Mouse (Mus musculus) limb, embryonic 12.5 days (tissue): ENCODE results near the gene Pex19. TPM values are rescaled to one million over a fixed set of nuclear protein-coding genes. Genes with fewer than 3 reads are reported as not detected.

ENCODE experiments used
- ATAC-seq: fragments of 200-750 bp; cut with Nextera tagmentation; 2 replicates; pipeline ENCODE4 v1.8.0; 2017; ENCODE audit warnings: low read depth, moderate TSS enrichment; ENCODE audit not compliant: insufficient number of reproducible peaks, insufficient read depth, low FRiP score, low TSS enrichment
- H3K27ac ChIP-seq: fragments of 300-500 bp; sonication (generic); 2 replicates; pipeline ENCODE4 v1.5.1; 2016; ENCODE audit warnings: mild to moderate bottlenecking, moderate library complexity
- H3K27me3 ChIP-seq: fragments of 300-500 bp; sonication (generic); 2 replicates; pipeline ENCODE4 v1.6.1; 2016; ENCODE audit warnings: mild to moderate bottlenecking, moderate library complexity
- H3K36me3 ChIP-seq: fragments of 300-500 bp; sonication (generic); 2 replicates; pipeline ENCODE4 v1.6.1; 2016; ENCODE audit warnings: mild to moderate bottlenecking, moderate library complexity
- H3K4me1 ChIP-seq: fragments of 300-500 bp; sonication (generic); replicated peaks from 2 replicates; pipeline ENCODE4 v1.6.1; 2016
- H3K4me2 ChIP-seq: fragments of 300-500 bp; sonication (generic); 2 replicates; pipeline ENCODE4 v1.6.1; 2016; ENCODE audit warnings: mild to moderate bottlenecking, moderate library complexity
- H3K4me3 ChIP-seq: fragments of 300-500 bp; sonication (generic); replicated peaks from 2 replicates; pipeline ENCODE4 v1.5.1; 2016; ENCODE audit warnings: mild to moderate bottlenecking
- H3K9ac ChIP-seq: fragments of 300-500 bp; sonication (generic); replicated peaks from 2 replicates; pipeline ENCODE4 v1.6.1; 2016; ENCODE audit warnings: mild to moderate bottlenecking, moderate library complexity
- H3K9me3 ChIP-seq: fragments of 300-500 bp; sonication (generic); 2 replicates; pipeline ENCODE4 v1.6.1; 2016; ENCODE audit warnings: mild to moderate bottlenecking, moderate library complexity
- WGBS: fragments of 180-500 bp; shearing (Covaris S2); methylation state at CpG from one replicate; pipeline ENCODE4 v1.1.7; 2016; 5-methylcytosine and 5-hydroxymethylcytosine counted together
- polyA plus RNA-seq: library from polyadenylated mRNA; unstranded; fragments of >200 nt; fragmentation: Nextera tagmentation; extraction: Ambion mirVana; gene quantifications from 2 replicates; pipeline ENCODE4 v1.2.1, GENCODE M21; 2016

Gene Pex19
- polyA plus RNA-seq, 1 experiment from 2014 or later, result 173 TPM

DNA sequence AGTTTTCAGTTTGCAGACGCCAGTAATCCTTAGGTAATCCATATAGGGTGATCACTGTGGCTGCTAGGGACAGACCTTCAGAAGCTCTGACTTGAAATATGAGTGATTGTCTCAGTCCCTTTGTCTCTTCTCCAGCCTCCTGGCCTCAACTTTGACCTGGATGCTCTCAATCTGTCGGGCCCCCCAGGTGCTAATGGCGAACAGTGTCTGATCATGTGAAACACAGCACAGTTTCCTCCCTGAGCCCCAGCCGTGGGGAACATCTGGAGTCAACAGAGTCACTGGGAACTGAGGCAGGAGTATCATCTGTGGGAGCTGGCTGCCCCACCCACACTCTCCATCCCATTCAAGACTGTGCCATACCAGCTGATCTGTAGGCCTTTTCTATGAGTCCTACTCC is 7.5 kb downstream of the Pex19 start:
- Histone ChIP-seq H3K4me1 (0 out of 2 replicates have a peak, but pooled peaks cover 3% of the 10 kb centered on the region), H3K9me3 (no peaks in the 10 kb centered on the region), H3K36me3 (peaks cover 70% of the 10 kb centered on the region), H3K4me2 (no peak overlapping the region), H3K9ac (no peak overlapping the region), H3K27ac (peak overlapping the region; percentile 66; the same call in 1 of the 2 replicates), H3K27me3 (no peaks in the 10 kb centered on the region), H3K4me3 (no peak overlapping the region)
- 84% methylated on average over 4 of the region's 4 CpGs for WGBS
- ATAC-seq, result no peak

DNA sequence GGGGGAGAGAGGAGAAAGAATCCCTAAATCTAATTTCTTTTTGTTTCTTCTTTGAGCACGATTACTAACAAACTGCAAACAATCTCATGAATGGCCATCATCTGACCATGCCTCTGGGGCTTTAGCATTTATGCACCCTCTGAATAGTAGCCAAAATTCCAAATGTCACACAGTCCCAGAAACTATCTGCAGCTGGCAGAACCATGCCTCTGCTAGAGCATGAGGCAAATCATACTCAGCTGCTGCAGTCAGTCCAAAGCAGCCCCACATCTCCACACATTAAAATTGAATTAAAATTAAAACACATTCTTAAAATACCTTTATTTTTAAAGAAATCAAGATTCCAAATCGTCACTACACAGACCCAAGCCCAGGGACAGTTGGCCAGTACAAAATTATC is 13.6 kb downstream of the Pex19 start:
- Histone ChIP-seq H3K27me3 (no peaks in the 10 kb centered on the region), H3K4me3 (no peak overlapping the region), H3K4me1 (0 out of 2 replicates have a peak, but pooled peaks cover 3% of the 10 kb centered on the region), H3K27ac (no peak overlapping the region), H3K9ac (no peak overlapping the region), H3K4me2 (no peak overlapping the region), H3K9me3 (no peaks in the 10 kb centered on the region), H3K36me3 (peaks cover 11% of the 10 kb centered on the region)
- no peak for ATAC-seq
- 79% methylated on average over 2 of the region's 2 CpGs for WGBS

DNA sequence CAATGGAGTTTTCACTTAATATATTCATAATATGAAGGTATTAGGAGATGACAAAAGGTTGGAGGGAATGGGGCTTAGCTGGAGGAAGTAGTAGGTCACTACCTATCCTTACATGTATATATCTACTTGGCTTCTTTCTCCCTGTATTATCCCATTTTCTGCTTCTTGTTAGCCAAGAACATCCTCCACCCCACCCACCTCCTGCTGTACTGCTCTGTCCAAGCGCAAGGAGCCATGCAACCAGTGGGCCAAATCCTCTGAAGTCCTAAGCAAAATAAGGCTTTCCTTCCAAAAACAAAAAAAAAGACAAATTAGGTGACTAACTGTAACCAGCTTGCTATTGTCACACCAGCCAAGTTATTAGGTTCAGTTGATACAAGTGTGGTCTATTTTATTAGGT is 14.3 kb downstream of the Pex19 start:
- Histone ChIP-seq H3K9me3 (no peaks in the 10 kb centered on the region), H3K9ac (no peak overlapping the region), H3K4me2 (no peak overlapping the region), H3K27ac (no peak overlapping the region), H3K4me3 (no peak overlapping the region), H3K4me1 (0 out of 2 replicates have a peak, but pooled peaks cover 3% of the 10 kb centered on the region), H3K27me3 (no peaks in the 10 kb centered on the region), H3K36me3 (peaks cover 4% of the 10 kb centered on the region)
- no peak for ATAC-seq
- 90% methylated on average over 1 of the region's 1 CpGs for WGBS

DNA sequence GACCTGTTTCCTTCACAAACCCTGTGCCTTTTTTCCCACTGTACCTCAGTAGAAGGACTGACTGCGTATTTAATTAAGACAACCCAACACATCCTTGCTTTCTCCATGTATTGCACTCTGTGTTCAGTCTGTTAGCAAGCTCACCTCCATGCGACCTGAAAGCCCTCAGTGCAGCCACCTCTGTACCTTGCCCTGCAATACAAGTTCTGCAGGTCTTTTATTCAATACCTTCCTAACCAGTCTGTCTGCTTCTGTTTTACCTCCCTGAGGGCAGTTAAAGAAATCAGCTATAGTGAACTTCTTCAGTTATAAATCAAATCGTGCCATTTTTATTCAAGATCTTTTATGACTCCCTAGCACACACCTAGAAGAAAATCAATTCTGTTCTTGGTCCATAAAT is 15.0 kb downstream of the Pex19 start:
- no peaks in the 10 kb centered on the region for H3K9me3 ChIP-seq
- no peaks in the 10 kb centered on the region for H3K36me3 ChIP-seq
- H3K27ac ChIP-seq, result no peak overlapping the region
- no peak overlapping the region for H3K4me2 ChIP-seq
- WGBS, result 74% methylated on average over 3 of the region's 3 CpGs
- ATAC-seq, result no peak
- no peak overlapping the region for H3K9ac ChIP-seq
- no peaks in the 10 kb centered on the region for H3K27me3 ChIP-seq
- H3K4me1 ChIP-seq, result 0 out of 2 replicates have a peak, but pooled peaks cover 3% of the 10 kb centered on the region
- no peak overlapping the region for H3K4me3 ChIP-seq

DNA sequence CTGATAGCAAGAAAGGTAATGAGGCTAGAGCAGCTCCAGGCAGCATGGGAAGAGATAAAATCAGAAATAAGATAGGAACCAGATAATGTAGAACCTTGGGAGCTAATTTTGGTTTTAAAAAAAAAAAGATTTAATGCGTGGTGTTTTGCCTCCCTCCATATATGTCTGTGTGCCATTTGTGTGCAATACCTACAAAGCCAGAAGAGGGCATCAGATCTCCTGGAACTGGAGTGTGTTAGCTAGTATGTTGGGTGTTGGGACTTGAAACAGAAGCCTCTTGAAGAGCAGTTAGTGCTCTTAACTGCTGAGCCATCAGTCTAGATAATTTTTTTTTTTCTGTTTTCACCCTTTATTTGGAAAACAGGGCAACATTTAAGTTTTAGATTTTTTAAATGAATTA is 17.0 kb downstream of the Pex19 start:
- Histone ChIP-seq H3K4me3 (no peak overlapping the region), H3K36me3 (no peaks in the 10 kb centered on the region), H3K4me2 (no peak overlapping the region), H3K27ac (no peak overlapping the region), H3K27me3 (no peaks in the 10 kb centered on the region), H3K9ac (no peak overlapping the region), H3K4me1 (0 out of 2 replicates have a peak, but pooled peaks cover 7% of the 10 kb centered on the region), H3K9me3 (no peaks in the 10 kb centered on the region)
- 32% methylated on average over 1 of the region's 1 CpGs for WGBS
- ATAC-seq, result no peak

DNA sequence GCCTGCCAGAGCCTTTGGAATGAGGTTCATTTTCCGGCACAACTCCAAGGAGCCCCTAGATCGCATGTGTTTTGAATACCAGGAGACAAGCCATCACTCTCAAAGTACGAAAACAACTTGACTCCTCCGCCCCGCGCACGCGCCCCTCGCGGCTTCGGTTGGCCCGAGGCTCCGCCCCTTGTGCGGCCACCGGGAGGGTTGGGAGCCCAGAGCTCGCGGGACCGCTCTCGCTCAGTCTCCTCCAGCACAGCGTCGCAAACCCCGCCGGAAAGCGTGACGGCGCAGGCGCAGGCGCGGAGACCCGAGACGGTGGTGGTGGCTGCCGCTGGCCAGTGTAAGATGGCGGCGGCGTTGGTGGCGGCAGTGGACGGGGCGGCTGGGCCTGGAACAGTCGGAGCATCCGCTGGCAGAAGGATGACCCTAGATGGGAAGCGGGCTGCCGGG is 21.3 kb downstream of the Pex19 start, which contains the start of gene Dcaf8:
TSS of gene Dcaf8 (plus strand) at position 250 of the 444 bp plus-strand sequence.
- no peaks in the 10 kb centered on the region for H3K27me3 ChIP-seq
- H3K9me3 ChIP-seq, result no peaks in the 10 kb centered on the region
- peak within 1 kb of the TSS; percentile 95 for H3K27ac ChIP-seq
- peak within 1 kb of the TSS; percentile 98 for H3K9ac ChIP-seq
- WGBS, result 0% methylated on average over 42 of the region's 42 CpGs
- H3K36me3 ChIP-seq, result peaks cover 27% of the 10 kb centered on the region
- H3K4me3 ChIP-seq, result peak within 1 kb of the TSS; percentile 88
- H3K4me2 ChIP-seq, result peak within 1 kb of the TSS; percentile 71
- peak; percentile 98 for ATAC-seq
- H3K4me1 ChIP-seq, result peaks cover 13% of the 10 kb centered on the region; the same call in 1 of the 2 replicates

DNA sequence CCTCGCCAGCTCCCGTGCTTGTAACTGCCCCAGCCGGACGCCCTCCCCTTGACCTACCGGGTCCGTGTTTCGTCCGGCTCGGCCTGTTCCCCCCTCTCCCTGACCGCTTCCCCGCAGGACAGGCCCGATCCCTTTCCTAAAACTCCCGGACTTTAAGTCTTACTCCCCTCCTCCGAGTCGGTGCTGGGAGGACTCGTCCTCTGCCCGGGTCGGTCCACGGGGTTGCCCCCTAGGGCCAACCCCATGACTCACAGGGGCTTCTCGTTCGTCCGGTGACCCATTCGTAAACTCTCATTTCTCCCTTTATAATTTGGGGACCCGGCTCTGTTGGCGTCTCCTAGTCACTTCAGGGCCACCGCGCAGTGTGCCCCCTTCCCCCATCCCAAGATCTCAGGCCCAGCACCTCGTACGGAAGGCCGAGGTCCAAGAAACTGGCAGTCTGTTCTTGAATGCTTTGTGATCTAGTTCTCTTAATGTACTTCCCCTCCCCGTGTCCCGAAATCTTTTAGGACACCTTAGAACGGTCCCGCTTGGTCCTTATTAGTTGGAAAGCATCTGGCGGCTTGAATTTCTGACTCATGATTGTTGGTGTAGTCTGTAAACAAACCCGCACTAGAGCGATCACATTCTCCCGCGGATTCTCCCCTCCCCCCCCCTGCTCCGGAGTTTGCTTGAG is 21.9 kb downstream of the Pex19 start:
- Histone ChIP-seq H3K27me3 (no peaks in the 10 kb centered on the region), H3K4me1 (peaks cover 13% of the 10 kb centered on the region; the same call in 1 of the 2 replicates), H3K27ac (peak overlapping the region; percentile 95), H3K9me3 (no peaks in the 10 kb centered on the region), H3K36me3 (peaks cover 32% of the 10 kb centered on the region), H3K4me2 (peak overlapping the region; percentile 71), H3K9ac (peak overlapping the region; percentile 98), H3K4me3 (peak overlapping the region; percentile 88)
- WGBS, result under 1% methylated on average over 40 of the region's 40 CpGs
- ATAC-seq, result peak; percentile 65

DNA sequence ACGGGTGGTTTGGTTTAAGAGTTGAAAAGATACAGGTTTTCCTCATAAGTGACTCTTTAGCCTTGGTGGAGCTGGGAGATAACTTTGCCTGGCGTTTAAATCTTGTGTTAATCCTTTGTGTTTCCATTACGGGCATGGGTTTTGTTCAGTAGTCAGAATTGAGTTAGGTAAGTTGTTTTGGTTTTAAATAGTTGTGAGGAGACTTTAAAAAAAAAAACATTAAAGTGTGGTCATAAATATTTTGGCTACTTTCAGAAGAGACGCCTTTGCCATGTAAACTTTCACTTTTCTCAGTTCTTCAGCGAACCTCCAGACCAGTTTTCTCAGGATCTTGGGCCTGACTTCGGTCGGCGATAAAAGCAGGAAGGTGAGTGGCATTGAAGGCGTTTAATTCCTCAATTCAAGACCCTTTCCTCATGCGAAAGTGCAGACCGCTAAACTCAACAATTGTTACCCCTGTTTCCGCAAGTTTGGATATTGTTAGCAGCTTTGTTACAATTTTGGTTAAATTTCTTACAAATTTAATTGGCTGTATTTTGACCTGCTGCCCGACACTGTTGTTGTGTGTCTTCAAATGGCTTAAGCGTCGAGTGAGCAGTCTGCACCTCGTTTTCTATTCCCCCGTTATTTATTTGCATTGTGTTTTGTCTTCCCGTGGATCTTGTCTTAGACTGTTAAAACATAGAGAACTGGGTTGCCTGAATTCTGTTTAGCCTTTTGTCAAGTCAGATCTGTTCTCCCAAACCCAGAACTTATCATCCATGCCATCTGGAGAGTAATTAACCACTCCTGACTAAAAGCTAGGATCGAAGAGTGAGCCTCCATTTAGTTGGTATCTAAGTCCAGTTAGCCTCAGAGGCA is 22.6 kb downstream of the Pex19 start:
- Histone ChIP-seq H3K4me1 (peaks cover 13% of the 10 kb centered on the region; the same call in 1 of the 2 replicates), H3K4me3 (peak overlapping the region; percentile 88), H3K9ac (peak overlapping the region; percentile 98), H3K27me3 (no peaks in the 10 kb centered on the region), H3K9me3 (no peaks in the 10 kb centered on the region), H3K4me2 (peak overlapping the region; percentile 71), H3K27ac (peak overlapping the region; percentile 95), H3K36me3 (peaks cover 40% of the 10 kb centered on the region)
- no peak for ATAC-seq
- 20% methylated on average over 19 of the region's 19 CpGs for WGBS

DNA sequence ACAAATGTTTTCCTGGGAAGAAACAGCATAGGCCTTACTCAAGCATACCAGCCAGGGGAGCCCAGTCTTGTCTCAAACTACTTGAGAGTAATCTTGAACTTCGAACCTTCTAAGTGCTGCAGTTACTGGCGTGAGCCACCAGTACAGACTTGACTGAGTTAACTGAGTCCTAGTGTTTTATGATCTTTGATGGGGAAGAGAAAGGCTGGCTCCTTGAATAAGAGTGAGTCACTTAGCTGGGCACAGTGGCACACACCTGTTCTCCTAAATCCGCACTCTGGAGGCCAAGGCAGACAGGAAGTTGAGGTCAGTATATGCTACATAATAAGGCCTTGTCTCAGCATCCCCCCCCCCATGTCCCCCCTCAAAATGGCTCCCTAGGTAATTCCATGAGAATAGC is 28.0 kb downstream of the Pex19 start:
- H3K4me2 ChIP-seq, result no peak overlapping the region
- no peak overlapping the region for H3K9ac ChIP-seq
- H3K27me3 ChIP-seq, result no peaks in the 10 kb centered on the region
- peaks cover 10% of the 10 kb centered on the region; the same call in 1 of the 2 replicates for H3K4me1 ChIP-seq
- ATAC-seq, result no peak
- no peaks in the 10 kb centered on the region for H3K9me3 ChIP-seq
- H3K27ac ChIP-seq, result no peak overlapping the region
- H3K36me3 ChIP-seq, result peaks cover 74% of the 10 kb centered on the region
- no peak overlapping the region for H3K4me3 ChIP-seq
- 83% methylated on average over 3 of the region's 3 CpGs for WGBS

DNA sequence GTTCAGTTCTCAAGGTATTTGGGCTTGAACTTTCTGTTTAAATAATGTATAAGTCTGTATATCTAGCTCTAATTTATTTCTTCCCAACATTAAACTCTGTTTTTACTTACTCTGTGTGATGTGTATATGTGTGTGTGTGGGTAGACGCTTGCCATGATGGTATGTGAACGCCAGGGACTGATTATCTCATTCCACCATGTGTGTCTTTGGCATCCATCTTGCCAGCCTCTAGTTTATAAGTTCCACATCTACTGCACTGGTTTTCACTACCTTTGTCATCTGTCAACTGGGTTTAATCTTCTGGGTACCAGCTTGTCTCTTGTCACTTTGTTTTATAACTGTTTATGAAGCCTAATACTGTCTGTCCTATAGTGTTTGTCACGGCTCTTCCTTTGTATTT is 29.0 kb downstream of the Pex19 start:
- no peak for ATAC-seq
- Histone ChIP-seq H3K9ac (no peak overlapping the region), H3K9me3 (no peaks in the 10 kb centered on the region), H3K4me3 (no peak overlapping the region), H3K27me3 (no peaks in the 10 kb centered on the region), H3K27ac (no peak overlapping the region), H3K36me3 (peaks cover 69% of the 10 kb centered on the region), H3K4me2 (no peak overlapping the region), H3K4me1 (0 out of 2 replicates have a peak, but pooled peaks cover 7% of the 10 kb centered on the region)
- WGBS, result 97% methylated on average over 3 of the region's 3 CpGs

DNA sequence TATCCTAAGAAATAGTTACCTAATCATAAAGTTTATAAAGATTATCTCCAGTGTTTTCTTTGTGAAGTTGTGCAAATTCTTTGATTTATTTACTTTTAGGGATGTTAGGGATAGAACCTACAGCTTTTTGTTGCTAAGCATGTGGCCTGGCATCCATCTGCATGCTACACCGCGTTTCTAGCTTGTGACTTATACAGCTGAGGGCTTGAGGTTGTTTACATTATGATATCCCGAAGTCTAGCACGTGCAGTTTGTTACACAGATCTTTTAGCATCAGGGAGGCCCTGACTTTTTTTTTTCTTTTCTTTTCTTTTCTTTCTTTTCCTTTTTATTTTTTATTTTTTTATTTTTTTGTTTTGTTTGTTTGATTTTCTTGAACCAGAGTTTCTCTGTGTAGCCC is 33.4 kb downstream of the Pex19 start:
- Histone ChIP-seq H3K9me3 (no peaks in the 10 kb centered on the region), H3K27ac (no peak overlapping the region), H3K4me3 (no peak overlapping the region), H3K4me1 (0 out of 2 replicates have a peak, but pooled peaks cover 2% of the 10 kb centered on the region), H3K9ac (no peak overlapping the region), H3K4me2 (no peak overlapping the region), H3K36me3 (peaks cover 40% of the 10 kb centered on the region), H3K27me3 (no peaks in the 10 kb centered on the region)
- 86% methylated on average over 4 of the region's 4 CpGs for WGBS
- no peak for ATAC-seq
